Mouse (Mus musculus) liver, embryonic 14.5 days (tissue): ENCODE data around the gene Rps21. TPM values are rescaled to one million over a fixed set of nuclear protein-coding genes. Genes with fewer than 3 reads are reported as not detected.

Experiments
- ATAC-seq: fragments of 200-750 bp; cut with Nextera tagmentation; 2 replicates; pipeline ENCODE4 v1.8.0; 2017; ENCODE audit warnings: moderate number of reproducible peaks, mild to moderate bottlenecking, moderate library complexity; ENCODE audit not compliant: insufficient read depth
- DNase-seq, 3 experiments: peaks; one replicate each; pipeline ENCODE4 v3.0.0-alpha.2; 2012 to 2013; ENCODE audit warnings: low read depth in 3 of 3, low spot score in 3 of 3
- H3K27ac ChIP-seq: fragments of 300-500 bp; sonication (generic); 2 replicates; pipeline ENCODE4 v1.5.1; 2014; ENCODE audit warnings: moderate library complexity, mild to moderate bottlenecking, control low read depth, inconsistent platforms
- H3K27me3 ChIP-seq: fragments of 300-500 bp; sonication (generic); 2 replicates; pipeline ENCODE4 v1.6.1; 2014; ENCODE audit warnings: mild to moderate bottlenecking, low read length, moderate library complexity; ENCODE audit not compliant: control insufficient read depth, insufficient read depth
- H3K36me3 ChIP-seq: fragments of 300-500 bp; sonication (generic); replicated peaks from 2 replicates; pipeline ENCODE4 v1.6.1; 2014; ENCODE audit warnings: low read depth; ENCODE audit not compliant: control insufficient read depth, insufficient read depth
- H3K4me1 ChIP-seq, 2 experiments: fragments of 200-500 bp in 1 of 2; fragments of 300-500 bp in 1 of 2; sonication (generic) in 1 of 2; replicated peaks; 2 replicates each; pipeline ENCODE4 v1.6.1; 2012 to 2014; ENCODE audit warnings: antibody characterized with exemption in 1 of 2, inconsistent platforms in 1 of 2, low read length in 1 of 2; ENCODE audit not compliant: control insufficient read depth in 2 of 2, insufficient read depth in 2 of 2
- H3K4me2 ChIP-seq: fragments of 300-500 bp; sonication (generic); 2 replicates; pipeline ENCODE4 v1.6.1; 2014; ENCODE audit warnings: low read depth, mild to moderate bottlenecking, control low read depth, moderate library complexity
- H3K4me3 ChIP-seq, 2 experiments: fragments of 200-500 bp in 1 of 2; fragments of 300-500 bp in 1 of 2; sonication (generic) in 1 of 2; 2 replicates each; pipeline ENCODE4 v1.5.1; 2012 to 2014; ENCODE audit warnings: low read depth in 2 of 2, low read length in 2 of 2, mild to moderate bottlenecking in 2 of 2, control low read depth in 1 of 2, inconsistent platforms in 1 of 2, moderate library complexity in 1 of 2; ENCODE audit not compliant: insufficient read depth in 1 of 2
- H3K9ac ChIP-seq: fragments of 300-500 bp; sonication (generic); replicated peaks from 2 replicates; pipeline ENCODE4 v1.6.1; 2014; ENCODE audit warnings: mild to moderate bottlenecking, control low read depth, moderate library complexity
- H3K9me3 ChIP-seq: fragments of 300-500 bp; sonication (generic); 2 replicates; pipeline ENCODE4 v1.6.1; 2016; ENCODE audit warnings: low read length, mixed read lengths; ENCODE audit not compliant: control insufficient read depth
- CTCF ChIP-seq: IDR thresholded peaks from 2 replicates; pipeline ENCODE4 v1.5.1; 2016; ENCODE audit warnings: antibody characterized with exemption, low read depth, control low read depth
- EP300 ChIP-seq: IDR thresholded peaks from 2 replicates; pipeline ENCODE4 v1.6.1; 2016; ENCODE audit warnings: antibody characterized with exemption, low read depth
- WGBS: fragments of 180-500 bp; shearing (Covaris S2); extraction: QIAGEN DNeasy Blood & Tissue Kit; methylation state at CpG from one replicate; pipeline ENCODE4 v1.1.7; 2014; ENCODE audit not compliant: insufficient replicate concordance; 5-methylcytosine and 5-hydroxymethylcytosine counted together
- polyA plus RNA-seq, 2 experiments: library from polyadenylated mRNA; depleted of rRNA in 1 of 2; stranded (reverse) in 1 of 2; unstranded in 1 of 2; fragments of >200 nt; fragmentation: Nextera tagmentation in 1 of 2; extraction: Ambion mirVana in 1 of 2; gene quantifications; 2 replicates each; pipeline versions ENCODE4 v1.2.1 to v1.2.3; 2012 to 2014

Rps21 gene
- polyA plus RNA-seq, 2 experiments = 539 to 1,840 TPM

DNA sequence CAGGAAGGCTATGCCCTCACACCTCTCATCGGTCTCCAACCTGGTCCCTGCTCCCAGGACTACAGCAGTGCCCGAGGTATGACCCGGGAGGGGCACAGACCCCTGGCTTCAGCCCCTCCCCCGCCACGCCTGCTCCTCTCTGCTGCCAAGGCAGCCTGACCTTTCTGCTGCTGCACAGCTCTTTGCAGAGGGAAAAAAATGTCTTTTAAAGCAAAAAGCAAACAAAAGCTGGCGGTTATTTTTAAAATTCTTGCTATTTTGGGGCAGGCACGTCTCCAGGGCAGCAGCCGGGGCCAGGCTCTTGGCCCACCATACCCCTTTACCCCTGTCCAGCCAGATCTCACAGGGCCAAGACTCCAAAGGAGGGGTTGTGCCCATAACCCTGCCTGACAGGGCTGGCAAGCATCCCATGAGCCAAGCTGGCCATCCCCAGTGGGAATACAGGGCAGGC is 42.1 kb upstream of the Rps21 start:
- H3K4me2 ChIP-seq = no peak overlapping the region
- no peak overlapping the region for H3K27ac ChIP-seq
- ATAC-seq (no peak), DNase-seq (no peak)
- no peaks in the 10 kb centered on the region for H3K36me3 ChIP-seq
- WGBS = 59% methylated on average over 8 of the region's 8 CpGs
- H3K9ac ChIP-seq = no peak overlapping the region
- TF ChIP-seq EP300 (no peak), CTCF (no peak)
- no peaks in the 10 kb centered on the region for H3K27me3 ChIP-seq
- H3K9me3 ChIP-seq = no peaks in the 10 kb centered on the region
- no peak overlapping the region for H3K4me3 ChIP-seq
- no peaks in the 10 kb centered on the region for H3K4me1 ChIP-seq

GRCm38 (mm10) chr2:180215951-180216350 is 41.2 kb upstream of the Rps21 start:
- ATAC-seq = 0 out of 2 replicates have a peak, but pooled peaks have one; percentile 14
- Histone ChIP-seq H3K9ac (no peak overlapping the region), H3K4me1 (no peaks in the 10 kb centered on the region), H3K27ac (no peak overlapping the region), H3K9me3 (no peaks in the 10 kb centered on the region), H3K27me3 (no peaks in the 10 kb centered on the region), H3K4me3 (no peak overlapping the region), H3K4me2 (no peak overlapping the region), H3K36me3 (no peaks in the 10 kb centered on the region)
- WGBS = 44% methylated on average over 6 of the region's 6 CpGs
- TF ChIP-seq EP300 (no peak), CTCF (no peak)
- no peak for DNase-seq

GRCm38 (mm10) chr2:180216921-180217320 is 40.3 kb upstream of the Rps21 start:
- H3K27me3 ChIP-seq = no peaks in the 10 kb centered on the region
- no peaks in the 10 kb centered on the region for H3K9me3 ChIP-seq
- H3K27ac ChIP-seq = no peak overlapping the region
- no peaks in the 10 kb centered on the region for H3K36me3 ChIP-seq
- no peaks in the 10 kb centered on the region for H3K4me1 ChIP-seq
- WGBS = 31% methylated on average over 5 of the region's 5 CpGs
- H3K9ac ChIP-seq = no peak overlapping the region
- ATAC-seq (no peak), DNase-seq (no peak)
- H3K4me2 ChIP-seq = no peak overlapping the region
- TF ChIP-seq CTCF = no peak
- TF ChIP-seq EP300 = no peak
- no peak overlapping the region for H3K4me3 ChIP-seq

- no peak for TF ChIP-seq EP300
- TF ChIP-seq CTCF = no peak
- DNase-seq = no peak
- no peak for ATAC-seq
- H3K9me3 ChIP-seq = no peaks in the 10 kb centered on the region
- no peak overlapping the region for H3K4me3 ChIP-seq
- no peak overlapping the region for H3K9ac ChIP-seq
- H3K4me2 ChIP-seq = no peak overlapping the region
- no peaks in the 10 kb centered on the region for H3K4me1 ChIP-seq
- H3K36me3 ChIP-seq = no peaks in the 10 kb centered on the region
- H3K27ac ChIP-seq = no peak overlapping the region
- H3K27me3 ChIP-seq = no peaks in the 10 kb centered on the region
- WGBS = 72% methylated on average over 8 of the region's 8 CpGs
Measured at GRCm38 (mm10) chr2:180217587-180217986, 39.6 kb upstream of the Rps21 start.

DNA sequence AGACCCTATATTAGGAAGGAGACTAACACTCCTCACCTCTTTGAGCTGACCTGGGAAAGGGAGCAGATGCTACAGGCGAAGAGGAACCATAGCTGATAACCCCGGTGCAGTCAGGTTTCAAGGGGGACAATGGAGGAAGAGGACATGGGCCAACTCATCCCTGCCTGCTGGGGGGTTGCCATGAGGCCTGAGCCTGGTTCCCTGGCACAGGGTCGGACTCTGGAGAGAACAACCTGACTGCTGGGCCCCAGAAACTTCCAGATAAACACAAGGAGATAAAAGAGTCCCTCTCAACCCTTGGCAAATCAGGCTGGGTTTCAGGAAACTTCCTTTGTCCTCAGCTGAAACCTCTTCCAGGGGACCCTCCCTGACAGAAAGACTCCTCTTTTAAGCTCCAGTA is 38.9 kb upstream of the Rps21 start:
- H3K4me1 ChIP-seq = no peaks in the 10 kb centered on the region
- H3K27me3 ChIP-seq = no peaks in the 10 kb centered on the region; the same call in 1 of the 2 replicates
- 24% methylated on average over 3 of the region's 3 CpGs for WGBS
- H3K27ac ChIP-seq = no peak overlapping the region
- no peak overlapping the region for H3K4me2 ChIP-seq
- ATAC-seq = no peak
- no peak overlapping the region for H3K9ac ChIP-seq
- no peak for DNase-seq
- H3K36me3 ChIP-seq = no peaks in the 10 kb centered on the region
- no peaks in the 10 kb centered on the region for H3K9me3 ChIP-seq
- no peak for TF ChIP-seq EP300
- TF ChIP-seq CTCF = no peak
- H3K4me3 ChIP-seq = no peak overlapping the region

GRCm38 (mm10) chr2:180218677-180219076 is 38.5 kb upstream of the Rps21 start:
- Histone ChIP-seq H3K4me1 (no peaks in the 10 kb centered on the region), H3K4me3 (no peak overlapping the region), H3K27me3 (peaks cover 1% of the 10 kb centered on the region; the same call in 1 of the 2 replicates), H3K9ac (no peak overlapping the region), H3K4me2 (no peak overlapping the region), H3K9me3 (no peaks in the 10 kb centered on the region), H3K27ac (no peak overlapping the region), H3K36me3 (no peaks in the 10 kb centered on the region)
- DNase-seq (no peak), ATAC-seq (no peak)
- TF ChIP-seq CTCF (no peak), EP300 (no peak)
- WGBS = 62% methylated on average over 5 of the region's 5 CpGs
